Mouse (Mus musculus) kidney, embryonic 16.5 days (tissue): ENCODE results near the gene Nell2. TPM values are rescaled to one million over a fixed set of nuclear protein-coding genes. Genes with fewer than 3 reads are reported as not detected.

ENCODE experiments used
- ATAC-seq: fragments of 200-750 bp; cut with Nextera tagmentation; 2 replicates; pipeline ENCODE4 v1.8.0; 2017; ENCODE audit warnings: moderate TSS enrichment; ENCODE audit not compliant: low FRiP score, low TSS enrichment
- H3K27ac ChIP-seq: fragments of 300-500 bp; sonication (generic); 2 replicates; pipeline ENCODE4 v1.5.1; 2014; ENCODE audit warnings: low read length
- H3K27me3 ChIP-seq: fragments of 300-500 bp; sonication (generic); 2 replicates; pipeline ENCODE4 v1.6.1; 2014; ENCODE audit warnings: low read length, control low read depth, mixed read lengths; ENCODE audit not compliant: insufficient read depth
- H3K36me3 ChIP-seq: fragments of 300-500 bp; sonication (generic); 2 replicates; pipeline ENCODE4 v1.6.1; 2014; ENCODE audit warnings: low read length, control low read depth, mixed read lengths; ENCODE audit not compliant: insufficient read depth
- H3K4me1 ChIP-seq: fragments of 300-500 bp; sonication (generic); 2 replicates; pipeline ENCODE4 v1.6.1; 2014; ENCODE audit warnings: low read length, control low read depth, mixed read lengths; ENCODE audit not compliant: insufficient read depth
- H3K4me2 ChIP-seq: fragments of 300-500 bp; sonication (generic); replicated peaks from 2 replicates; pipeline ENCODE4 v1.6.1; 2014; ENCODE audit warnings: low read depth, low read length
- H3K4me3 ChIP-seq: fragments of 300-500 bp; sonication (generic); 2 replicates; pipeline ENCODE4 v1.5.1; 2014; ENCODE audit warnings: mild to moderate bottlenecking, low read length
- H3K9ac ChIP-seq: fragments of 300-500 bp; sonication (generic); replicated peaks from 2 replicates; pipeline ENCODE4 v1.6.1; 2014; ENCODE audit warnings: low read length
- H3K9me3 ChIP-seq: fragments of 300-500 bp; sonication (generic); 2 replicates; pipeline ENCODE4 v1.6.1; 2016; ENCODE audit warnings: low read length, control low read depth
- WGBS: fragments of 180-500 bp; shearing (Covaris S2); extraction: QIAGEN DNeasy Blood & Tissue Kit; methylation state at CpG from one replicate; pipeline ENCODE4 v1.1.7; 2014; 5-methylcytosine and 5-hydroxymethylcytosine counted together
- polyA plus RNA-seq: library from polyadenylated mRNA; unstranded; fragments of >200 nt; fragmentation: Nextera tagmentation; extraction: Ambion mirVana; gene quantifications from 2 replicates; pipeline ENCODE4 v1.2.1, GENCODE M21; 2015

The Nell2 gene
- polyA plus RNA-seq, 1 experiment from 2014 or later, result 13.6 TPM

DNA sequence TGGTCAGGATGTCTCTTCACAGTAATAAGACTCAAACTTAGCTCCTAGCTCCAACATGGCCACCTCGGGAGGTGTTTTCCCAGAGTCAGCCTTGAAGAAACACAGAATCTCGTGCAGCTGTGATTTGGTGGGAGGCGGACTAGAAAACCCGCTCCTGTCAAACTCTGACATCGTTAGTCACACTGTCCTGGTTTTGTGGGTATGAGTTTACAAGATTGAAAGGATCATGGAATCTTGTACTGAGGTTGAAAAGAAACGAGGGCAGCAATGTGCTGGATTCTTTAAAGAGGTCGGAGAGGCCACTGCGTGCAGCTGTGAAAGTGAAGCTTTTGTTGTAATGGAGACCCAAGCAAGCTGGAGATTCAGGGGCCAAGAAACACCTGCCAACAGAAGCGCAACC lies 46.4 kb downstream of the Nell2 start:
- H3K27ac ChIP-seq, result no peak overlapping the region
- H3K4me3 ChIP-seq, result no peak overlapping the region
- no peak overlapping the region for H3K9ac ChIP-seq
- peak; percentile 39; the same call in 1 of the 2 replicates for ATAC-seq
- H3K4me2 ChIP-seq, result no peak overlapping the region
- no peaks in the 10 kb centered on the region for H3K27me3 ChIP-seq
- H3K9me3 ChIP-seq, result no peaks in the 10 kb centered on the region
- 28% methylated on average over 9 of the region's 9 CpGs for WGBS
- no peaks in the 10 kb centered on the region for H3K4me1 ChIP-seq
- H3K36me3 ChIP-seq, result no peaks in the 10 kb centered on the region

DNA sequence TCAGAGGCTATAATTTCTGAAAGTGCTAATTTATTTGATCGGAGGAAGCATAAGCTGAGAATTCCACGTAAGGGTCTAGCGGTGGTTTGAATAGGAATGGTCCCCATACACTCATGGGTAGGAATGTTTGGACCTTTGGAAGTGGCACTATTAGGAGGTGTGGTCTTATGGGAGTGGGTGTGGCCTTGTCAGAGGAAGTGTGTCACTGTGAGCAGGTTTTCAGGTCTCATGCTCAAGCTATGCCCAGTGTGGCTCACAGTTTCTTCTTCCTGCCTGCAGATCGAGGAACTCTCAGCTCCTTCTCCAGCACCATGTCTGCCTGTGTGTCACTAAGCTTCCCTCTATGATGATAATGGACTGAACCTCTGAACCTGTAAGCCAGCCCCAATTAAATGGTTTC lies 46.8 kb downstream of the Nell2 start:
- H3K9me3 ChIP-seq, result no peaks in the 10 kb centered on the region
- no peak overlapping the region for H3K4me3 ChIP-seq
- H3K27me3 ChIP-seq, result no peaks in the 10 kb centered on the region
- H3K27ac ChIP-seq, result no peak overlapping the region
- WGBS, result 83% methylated on average over 4 of the region's 4 CpGs
- H3K9ac ChIP-seq, result no peak overlapping the region
- peak; percentile 31; the same call in 1 of the 2 replicates for ATAC-seq
- H3K4me1 ChIP-seq, result no peaks in the 10 kb centered on the region
- H3K4me2 ChIP-seq, result no peak overlapping the region
- no peaks in the 10 kb centered on the region for H3K36me3 ChIP-seq

DNA sequence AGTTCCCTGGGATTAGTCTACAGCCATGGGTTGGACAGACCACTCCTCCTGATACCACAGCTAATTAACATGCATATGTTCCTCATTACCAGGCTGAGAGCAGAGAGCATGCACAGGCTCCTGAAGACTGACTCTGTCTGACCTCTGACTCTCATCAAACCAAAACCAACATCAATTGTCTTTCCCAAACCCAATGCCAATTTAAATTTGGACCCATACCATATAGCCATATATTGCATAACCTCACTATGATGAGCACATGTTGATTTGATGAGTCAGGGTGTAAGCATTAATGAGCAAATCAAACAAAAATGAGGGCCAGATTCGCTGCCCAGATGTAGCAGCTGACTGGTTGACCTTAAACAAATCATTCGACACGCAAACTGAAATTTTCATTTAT lies 51.9 kb downstream of the Nell2 start:
- 87% methylated on average over 3 of the region's 3 CpGs for WGBS

DNA sequence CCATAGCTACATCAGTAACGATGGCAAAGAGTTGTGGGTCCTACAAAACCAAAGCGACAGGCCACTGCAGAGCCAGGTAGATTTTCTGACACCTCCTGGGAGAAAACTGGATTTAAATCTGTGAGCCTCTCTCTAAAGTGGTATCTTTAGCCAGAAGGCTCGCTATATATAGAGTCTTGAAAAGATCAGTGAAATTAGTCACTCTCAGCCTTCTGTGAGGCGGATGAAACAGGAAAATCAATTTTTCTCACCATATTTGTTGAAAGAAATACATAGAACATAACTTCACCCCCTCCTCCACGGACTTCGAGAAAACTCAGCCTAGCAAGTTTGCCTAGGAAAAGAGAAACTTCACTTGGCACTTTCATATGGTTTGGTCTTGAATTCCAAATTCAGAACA lies 54.4 kb downstream of the Nell2 start:
- H3K4me1 ChIP-seq, result no peaks in the 10 kb centered on the region
- no peaks in the 10 kb centered on the region for H3K36me3 ChIP-seq
- H3K9me3 ChIP-seq, result no peaks in the 10 kb centered on the region
- H3K4me3 ChIP-seq, result no peak overlapping the region
- ATAC-seq, result no peak
- no peak overlapping the region for H3K4me2 ChIP-seq
- no peak overlapping the region for H3K9ac ChIP-seq
- H3K27me3 ChIP-seq, result no peaks in the 10 kb centered on the region
- H3K27ac ChIP-seq, result no peak overlapping the region
- 91% methylated on average over 6 of the region's 6 CpGs for WGBS

More for the DNA sequence above, 51.9 kb downstream of the Nell2 start:
- no peaks in the 10 kb centered on the region for H3K4me1 ChIP-seq
- H3K4me2 ChIP-seq, result no peak overlapping the region
- no peaks in the 10 kb centered on the region for H3K36me3 ChIP-seq
- no peak overlapping the region for H3K9ac ChIP-seq
- no peak for ATAC-seq
- H3K27me3 ChIP-seq, result no peaks in the 10 kb centered on the region
- no peak overlapping the region for H3K4me3 ChIP-seq
- H3K9me3 ChIP-seq, result no peaks in the 10 kb centered on the region
- no peak overlapping the region for H3K27ac ChIP-seq

DNA sequence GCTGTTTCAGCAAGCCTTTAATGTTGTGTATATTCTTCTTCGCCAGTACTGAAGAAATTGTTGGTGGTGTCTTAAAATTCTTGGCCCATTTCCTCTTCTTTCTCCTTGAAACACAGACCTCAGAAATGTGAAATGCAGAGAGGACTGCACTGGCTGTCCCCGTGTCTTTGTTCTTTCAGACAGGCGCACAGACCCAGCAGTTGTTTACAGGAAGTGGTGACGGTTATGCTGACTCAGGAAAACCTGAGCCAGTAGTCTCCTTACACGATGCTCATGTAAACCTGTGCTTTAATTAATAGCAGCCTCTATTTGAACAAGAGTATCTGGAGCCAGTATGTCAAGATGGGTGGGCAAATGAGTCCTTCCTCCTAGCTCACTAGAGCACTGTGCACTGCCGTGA lies 61.2 kb downstream of the Nell2 start:
- WGBS, result 38% methylated on average over 6 of the region's 6 CpGs
- 0 out of 2 replicates have a peak overlapping the region, but pooled peaks have one; percentile 4 for H3K4me2 ChIP-seq
- ATAC-seq, result no peak
- H3K27me3 ChIP-seq, result no peaks in the 10 kb centered on the region
- H3K4me1 ChIP-seq, result no peaks in the 10 kb centered on the region
- H3K9ac ChIP-seq, result no peak overlapping the region
- H3K36me3 ChIP-seq, result no peaks in the 10 kb centered on the region
- no peak overlapping the region for H3K27ac ChIP-seq
- H3K4me3 ChIP-seq, result no peak overlapping the region
- H3K9me3 ChIP-seq, result no peaks in the 10 kb centered on the region

DNA sequence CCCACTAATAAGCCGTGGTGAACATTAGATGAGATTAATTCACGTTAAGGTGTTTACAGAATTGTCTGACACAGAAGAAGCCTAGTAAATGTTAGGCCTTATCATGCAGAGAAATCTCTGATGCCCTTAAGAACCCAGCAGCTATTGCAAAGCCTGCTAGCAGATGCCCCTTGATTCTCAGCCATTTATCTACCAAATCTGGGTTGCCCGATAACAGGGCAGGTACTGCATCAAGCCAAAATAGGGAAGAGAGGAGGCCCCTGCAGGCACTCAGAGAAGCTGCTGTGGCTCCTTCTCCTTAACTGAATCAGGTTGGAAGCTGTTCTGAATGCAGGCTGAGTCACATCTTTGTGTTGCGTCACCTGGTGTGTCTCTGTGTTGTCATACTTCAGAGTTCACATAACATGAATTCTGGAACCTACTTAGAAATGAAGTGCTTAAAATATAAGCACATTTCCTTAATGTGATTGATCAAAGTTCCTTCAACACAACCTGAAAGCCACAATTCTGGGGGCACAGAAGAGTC lies 68.3 kb downstream of the Nell2 start:
- Histone ChIP-seq H3K4me3 (no peak overlapping the region), H3K9me3 (no peaks in the 10 kb centered on the region), H3K4me2 (no peak overlapping the region), H3K36me3 (no peaks in the 10 kb centered on the region), H3K27me3 (no peaks in the 10 kb centered on the region), H3K27ac (no peak overlapping the region), H3K9ac (no peak overlapping the region), H3K4me1 (no peaks in the 10 kb centered on the region)
- WGBS, result 83% methylated on average over 4 of the region's 4 CpGs
- ATAC-seq, result no peak

DNA sequence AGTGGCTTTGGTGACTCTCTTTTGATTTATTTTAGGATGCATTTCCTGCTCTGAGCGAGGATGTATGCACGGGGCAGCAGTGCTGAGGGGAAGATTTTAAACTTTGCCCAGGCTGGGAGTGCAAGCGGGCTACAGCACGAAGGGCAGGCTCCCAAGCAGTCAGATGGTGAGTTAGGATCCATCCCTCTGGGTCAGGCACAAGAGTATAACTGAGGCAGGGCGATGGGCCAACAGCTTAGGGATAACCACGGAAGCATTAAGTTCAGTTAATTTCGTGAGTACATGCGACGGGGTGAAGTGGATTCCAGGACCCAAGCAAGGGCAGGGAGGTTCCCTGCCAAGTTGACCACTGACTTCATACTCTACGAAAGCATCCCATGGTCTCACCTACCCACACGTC lies 83.8 kb downstream of the Nell2 start:
- H3K4me2 ChIP-seq, result no peak overlapping the region
- no peaks in the 10 kb centered on the region for H3K9me3 ChIP-seq
- no peak overlapping the region for H3K27ac ChIP-seq
- no peaks in the 10 kb centered on the region for H3K36me3 ChIP-seq
- ATAC-seq, result no peak
- WGBS, result 75% methylated on average over 11 of the region's 11 CpGs
- H3K9ac ChIP-seq, result no peak overlapping the region
- H3K4me3 ChIP-seq, result no peak overlapping the region
- peaks cover 3% of the 10 kb centered on the region; the same call in 1 of the 2 replicates for H3K4me1 ChIP-seq
- H3K27me3 ChIP-seq, result no peaks in the 10 kb centered on the region

DNA sequence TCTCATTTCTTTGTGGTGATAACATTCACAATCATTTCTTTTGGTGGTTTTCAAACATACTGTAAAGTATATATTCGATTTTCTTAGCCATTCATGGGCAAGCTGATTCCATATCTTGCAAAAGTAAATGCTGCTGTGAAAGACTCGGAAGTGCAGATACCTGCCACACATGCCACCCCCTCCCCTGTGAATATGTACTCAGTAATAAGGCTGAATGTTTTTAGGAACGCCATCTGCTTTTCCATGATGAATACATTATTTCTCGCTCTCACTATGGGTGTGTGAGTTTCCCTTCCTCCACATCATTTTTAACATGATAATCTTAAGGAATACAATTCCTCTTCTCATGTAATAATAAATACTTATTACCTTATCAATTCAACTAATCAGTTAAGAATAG lies 90.6 kb downstream of the Nell2 start:
- WGBS, result 91% methylated on average over 4 of the region's 4 CpGs
- Histone ChIP-seq H3K9ac (no peak overlapping the region), H3K9me3 (no peaks in the 10 kb centered on the region), H3K36me3 (no peaks in the 10 kb centered on the region), H3K27ac (no peak overlapping the region), H3K27me3 (no peaks in the 10 kb centered on the region), H3K4me1 (no peaks in the 10 kb centered on the region), H3K4me3 (no peak overlapping the region), H3K4me2 (no peak overlapping the region)
- no peak for ATAC-seq

DNA sequence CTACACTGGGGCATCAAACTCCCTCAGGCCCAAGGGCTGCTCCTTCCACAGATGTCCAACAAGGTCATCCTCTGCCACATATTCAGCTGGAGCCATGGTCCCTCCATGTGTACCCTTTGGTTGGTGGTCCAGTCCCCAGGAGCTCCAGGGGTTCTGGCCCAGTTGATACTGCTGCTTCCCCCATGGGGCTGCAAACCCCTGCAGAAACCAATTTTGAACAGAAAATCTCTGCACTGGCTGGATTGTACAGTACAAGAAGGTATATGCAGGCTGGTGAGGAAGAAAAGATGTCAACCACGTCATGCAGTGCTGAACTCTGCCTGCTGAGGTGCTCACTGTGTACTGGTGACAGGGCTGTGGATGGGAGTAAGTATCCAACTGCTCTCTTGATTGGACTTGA lies 92.1 kb downstream of the Nell2 start:
- 81% methylated on average over 1 of the region's 1 CpGs for WGBS
- Histone ChIP-seq H3K9ac (no peak overlapping the region), H3K4me1 (no peaks in the 10 kb centered on the region), H3K27ac (no peak overlapping the region), H3K9me3 (no peaks in the 10 kb centered on the region), H3K4me3 (no peak overlapping the region), H3K36me3 (no peaks in the 10 kb centered on the region), H3K27me3 (no peaks in the 10 kb centered on the region), H3K4me2 (no peak overlapping the region)
- no peak for ATAC-seq

DNA sequence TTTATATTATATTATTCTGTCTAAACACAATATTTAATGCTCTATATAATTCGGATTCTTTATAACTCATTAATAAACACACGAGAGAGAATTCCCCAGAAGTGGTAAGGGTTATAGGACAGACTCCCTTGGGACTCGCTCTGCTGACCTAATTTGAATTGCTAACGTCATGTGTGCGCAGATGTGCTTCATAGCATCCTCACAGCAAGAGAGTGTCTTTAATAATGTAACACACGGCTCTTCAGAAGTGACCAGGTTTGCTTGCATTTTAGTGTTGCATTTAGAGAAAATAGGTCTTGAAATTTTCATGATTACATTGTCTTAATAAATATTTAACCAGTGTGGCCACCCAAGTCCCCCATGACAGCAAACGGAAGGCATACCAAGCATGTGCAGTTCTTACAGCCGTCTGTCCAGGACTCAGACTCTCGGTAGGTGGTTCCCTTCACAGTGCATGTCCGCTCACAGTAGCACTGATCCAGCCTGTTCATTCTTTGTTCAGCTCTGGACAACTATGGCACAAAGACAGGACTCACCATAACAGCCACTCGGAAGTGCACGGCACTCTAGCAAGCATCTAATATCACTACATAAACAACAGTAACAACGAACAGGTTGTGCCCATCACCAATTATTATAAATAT lies 97.1 kb downstream of the Nell2 start:
- no peaks in the 10 kb centered on the region for H3K36me3 ChIP-seq
- no peak overlapping the region for H3K9ac ChIP-seq
- H3K27ac ChIP-seq, result no peak overlapping the region
- no peaks in the 10 kb centered on the region for H3K9me3 ChIP-seq
- no peak for ATAC-seq
- no peaks in the 10 kb centered on the region for H3K27me3 ChIP-seq
- H3K4me3 ChIP-seq, result no peak overlapping the region
- H3K4me2 ChIP-seq, result no peak overlapping the region
- 77% methylated on average over 13 of the region's 13 CpGs for WGBS
- H3K4me1 ChIP-seq, result no peaks in the 10 kb centered on the region
